Mouse (Mus musculus) E14TG2a.4 (cell line): ENCODE data around the gene Gm11172.

Experiments used
- CTCF ChIP-seq: conservative IDR thresholded peaks from 2 replicates; pipeline ENCODE4 v1.5.1; 2014; ENCODE audit warnings: low read length
- NANOG ChIP-seq: IDR thresholded peaks from 2 replicates; pipeline ENCODE4 v1.6.1; 2014; ENCODE audit warnings: borderline replicate concordance, low read length, mixed read lengths
- POU5F1 ChIP-seq: IDR thresholded peaks from 2 replicates; pipeline ENCODE4 v1.6.1; 2014; ENCODE audit warnings: low read length, borderline replicate concordance

DNA sequence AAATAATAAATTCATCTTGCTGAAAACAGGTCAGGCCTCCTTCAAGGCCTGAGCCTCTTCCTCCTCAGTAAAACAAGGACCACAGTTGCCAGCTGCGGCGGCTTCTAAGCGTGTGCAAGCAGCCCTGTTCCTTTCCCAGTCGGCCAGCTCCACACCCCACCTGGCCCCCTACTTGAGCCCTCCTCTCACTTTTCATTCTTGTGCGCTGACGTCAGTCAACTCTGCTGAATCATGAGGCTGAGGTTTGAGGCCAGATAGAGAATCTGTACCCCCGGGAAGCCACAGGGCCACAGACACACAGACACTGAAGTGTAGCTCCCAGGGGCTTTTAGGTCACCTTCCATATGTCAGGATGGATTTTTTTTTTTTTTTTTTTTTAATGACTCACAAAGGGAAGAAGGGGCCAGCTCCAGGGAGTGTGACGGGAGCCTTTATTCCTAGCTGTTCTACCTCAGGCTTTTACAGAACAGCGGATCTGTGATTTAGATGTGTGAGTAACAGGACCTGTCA, 30.8 kb upstream of the Gm11172 start:
- TF ChIP-seq POU5F1 = no peak
- no peak for TF ChIP-seq CTCF
- no peak for TF ChIP-seq NANOG
